Mouse (Mus musculus): ENCODE results near the gene Plpp7.
A peak's percentile ranks its signal among the peaks of the same experiment; 100 is the strongest.

- TF ChIP-seq EP300 (optimal IDR thresholded peaks at IDR 0.05) = no peak
- TF ChIP-seq CTCF (IDR thresholded peaks at IDR 0.05; ENCODE audit: low read depth) = peak; percentile 94
These were observed 38.7 kb downstream of the Plpp7 start for GRCm38 (mm10) chr2:32134039-32134438.

Data from stomach, postnatal 0 days (tissue).